Mouse (Mus musculus) heart, adult 2 months (tissue): ENCODE measurements at regions not wholly inside any gene's neighbourhood (a gene's known extent, or its start where the extent isn't known, plus 50 kb on each side); places are given as distances from the start of the nearest gene placed in this dataset.

Experiments used
- CTCF ChIP-seq: fragments of 200-600 bp; IDR thresholded peaks from 2 replicates; pipeline ENCODE4 v1.8.1; 2022; ENCODE audit warnings: antibody characterized with exemption, mild to moderate bottlenecking, moderate library complexity
- EP300 ChIP-seq: fragments of 200-500 bp; IDR thresholded peaks from 2 replicates; pipeline ENCODE4 v1.6.1; 2011; ENCODE audit warnings: low read depth, low read length, control low read depth; ENCODE audit not compliant: insufficient read depth
- POLR2A ChIP-seq: fragments of 200-500 bp; IDR thresholded peaks from 2 replicates; pipeline ENCODE4 v1.6.1; 2011; ENCODE audit warnings: mild to moderate bottlenecking, low read depth, low read length, control low read depth; ENCODE audit not compliant: insufficient read depth

DNA sequence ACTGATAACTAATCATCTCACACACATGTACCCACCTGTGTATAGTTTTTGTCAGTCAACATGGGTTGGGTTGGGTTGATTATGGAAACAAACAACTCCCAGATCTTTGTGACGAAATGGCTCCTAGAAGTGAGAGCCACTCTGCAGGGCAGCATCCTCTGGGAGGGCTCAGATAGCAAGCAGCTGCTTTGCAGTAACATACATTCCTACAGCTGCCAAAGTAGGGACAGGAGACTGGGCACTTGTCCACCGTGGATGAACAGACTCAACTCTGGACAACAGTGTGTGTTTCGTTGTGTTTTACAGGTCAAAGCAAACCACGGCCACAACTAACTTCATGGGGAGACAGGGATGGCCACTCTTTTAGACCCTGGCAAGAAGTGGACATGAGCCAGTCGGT, 142.7 kb upstream of the Dapk1 start:
- TF ChIP-seq CTCF (no peak), POLR2A (no peak), EP300 (no peak)
